Mouse (Mus musculus): ENCODE measurements at regions not wholly inside any gene's neighbourhood (a gene's known extent, or its start where the extent isn't known, plus 50 kb on each side); places are given as distances from the start of the nearest gene placed in this dataset.

GRCm38 (mm10) chr1:55863113-55863512 lies 457.4 kb downstream of the Plcl1 start:
- 94% methylated on average over 3 of the region's 3 CpGs for WGBS
- Histone ChIP-seq H3K4me1 (replicated peaks; ENCODE audit: control insufficient read depth, insufficient read depth, low read length) (no peaks in the 10 kb centered on the region), H3K36me3 (ENCODE audit: control insufficient read depth, insufficient read depth, low read length) (no peaks in the 10 kb centered on the region), H3K27ac (ENCODE audit: control insufficient read depth, insufficient read depth, low read length) (no peak overlapping the region), H3K27me3 (ENCODE audit: control insufficient read depth, insufficient read depth, low read length) (no peaks in the 10 kb centered on the region), H3K4me3 (ENCODE audit: control insufficient read depth, insufficient read depth, low read length) (no peak overlapping the region)
- DNase-seq = no peak
- no peak for TF ChIP-seq POLR2A (IDR thresholded peaks at IDR 0.05; ENCODE audit: control insufficient read depth, extremely low read depth, insufficient read depth, low read length, poor library complexity)
- TF ChIP-seq CTCF (IDR thresholded peaks at IDR 0.05; ENCODE audit: borderline replicate concordance, control insufficient read depth, extremely low read depth, insufficient read depth, low read length, poor library complexity) = no peak

GRCm38 (mm10) chr1:55865274-55865673 lies 459.6 kb downstream of the Plcl1 start:
- DNase-seq = no peak
- Histone ChIP-seq H3K4me1 (replicated peaks; ENCODE audit: control insufficient read depth, insufficient read depth, low read length) (no peaks in the 10 kb centered on the region), H3K4me3 (ENCODE audit: control insufficient read depth, insufficient read depth, low read length) (no peak overlapping the region), H3K27me3 (ENCODE audit: control insufficient read depth, insufficient read depth, low read length) (no peaks in the 10 kb centered on the region), H3K27ac (ENCODE audit: control insufficient read depth, insufficient read depth, low read length) (no peak overlapping the region), H3K36me3 (ENCODE audit: control insufficient read depth, insufficient read depth, low read length) (no peaks in the 10 kb centered on the region)
- TF ChIP-seq CTCF (IDR thresholded peaks at IDR 0.05; ENCODE audit: borderline replicate concordance, control insufficient read depth, extremely low read depth, insufficient read depth, low read length, poor library complexity) (no peak), POLR2A (IDR thresholded peaks at IDR 0.05; ENCODE audit: control insufficient read depth, extremely low read depth, insufficient read depth, low read length, poor library complexity) (no peak)
- 74% methylated on average over 4 of the region's 4 CpGs for WGBS

- DNase-seq = no peak
- Histone ChIP-seq H3K27me3 (ENCODE audit: control insufficient read depth, insufficient read depth, low read length) (no peaks in the 10 kb centered on the region), H3K27ac (ENCODE audit: control insufficient read depth, insufficient read depth, low read length) (no peak overlapping the region), H3K4me1 (replicated peaks; ENCODE audit: control insufficient read depth, insufficient read depth, low read length) (no peaks in the 10 kb centered on the region), H3K36me3 (ENCODE audit: control insufficient read depth, insufficient read depth, low read length) (no peaks in the 10 kb centered on the region), H3K4me3 (ENCODE audit: control insufficient read depth, insufficient read depth, low read length) (no peak overlapping the region)
- TF ChIP-seq POLR2A (IDR thresholded peaks at IDR 0.05; ENCODE audit: control insufficient read depth, extremely low read depth, insufficient read depth, low read length, poor library complexity) = no peak
- no peak for TF ChIP-seq CTCF (IDR thresholded peaks at IDR 0.05; ENCODE audit: borderline replicate concordance, control insufficient read depth, extremely low read depth, insufficient read depth, low read length, poor library complexity)
Measured at GRCm38 (mm10) chr1:55866677-55867076, 461.0 kb downstream of the Plcl1 start.

GRCm38 (mm10) chr1:55873583-55873982 lies 467.9 kb downstream of the Plcl1 start:
- Histone ChIP-seq H3K4me1 (replicated peaks; ENCODE audit: control insufficient read depth, insufficient read depth, low read length) (no peaks in the 10 kb centered on the region), H3K36me3 (ENCODE audit: control insufficient read depth, insufficient read depth, low read length) (no peaks in the 10 kb centered on the region), H3K27me3 (ENCODE audit: control insufficient read depth, insufficient read depth, low read length) (no peaks in the 10 kb centered on the region), H3K27ac (ENCODE audit: control insufficient read depth, insufficient read depth, low read length) (no peak overlapping the region), H3K4me3 (ENCODE audit: control insufficient read depth, insufficient read depth, low read length) (no peak overlapping the region)
- no peak for DNase-seq
- 95% methylated on average over 4 of the region's 4 CpGs for WGBS
- TF ChIP-seq POLR2A (IDR thresholded peaks at IDR 0.05; ENCODE audit: control insufficient read depth, extremely low read depth, insufficient read depth, low read length, poor library complexity) (no peak), CTCF (IDR thresholded peaks at IDR 0.05; ENCODE audit: borderline replicate concordance, control insufficient read depth, extremely low read depth, insufficient read depth, low read length, poor library complexity) (no peak)

GRCm38 (mm10) chr1:55874143-55874867 lies 468.6 kb downstream of the Plcl1 start:
- peak; percentile 40 for DNase-seq
- H3K4me3 ChIP-seq (ENCODE audit: control insufficient read depth, insufficient read depth, low read length) = no peak overlapping the region
- H3K27ac ChIP-seq (ENCODE audit: control insufficient read depth, insufficient read depth, low read length) = no peak overlapping the region
- TF ChIP-seq POLR2A (IDR thresholded peaks at IDR 0.05; ENCODE audit: control insufficient read depth, extremely low read depth, insufficient read depth, low read length, poor library complexity) = no peak
- TF ChIP-seq CTCF (IDR thresholded peaks at IDR 0.05; ENCODE audit: borderline replicate concordance, control insufficient read depth, extremely low read depth, insufficient read depth, low read length, poor library complexity) = peak; percentile 37; the same call in 1 of the 2 replicates
- WGBS = 20% methylated on average over 7 of the region's 7 CpGs
- H3K27me3 ChIP-seq (ENCODE audit: control insufficient read depth, insufficient read depth, low read length) = no peaks in the 10 kb centered on the region
- H3K4me1 ChIP-seq (replicated peaks; ENCODE audit: control insufficient read depth, insufficient read depth, low read length) = no peaks in the 10 kb centered on the region
- no peaks in the 10 kb centered on the region for H3K36me3 ChIP-seq (ENCODE audit: control insufficient read depth, insufficient read depth, low read length)

GRCm38 (mm10) chr1:55874868-55875144 lies 469.1 kb downstream of the Plcl1 start:
- Histone ChIP-seq H3K36me3 (ENCODE audit: control insufficient read depth, insufficient read depth, low read length) (no peaks in the 10 kb centered on the region), H3K27ac (ENCODE audit: control insufficient read depth, insufficient read depth, low read length) (no peak overlapping the region), H3K4me3 (ENCODE audit: control insufficient read depth, insufficient read depth, low read length) (no peak overlapping the region), H3K27me3 (ENCODE audit: control insufficient read depth, insufficient read depth, low read length) (no peaks in the 10 kb centered on the region), H3K4me1 (replicated peaks; ENCODE audit: control insufficient read depth, insufficient read depth, low read length) (no peaks in the 10 kb centered on the region)
- WGBS = 91% methylated on average over 4 of the region's 4 CpGs
- TF ChIP-seq CTCF (IDR thresholded peaks at IDR 0.05; ENCODE audit: borderline replicate concordance, control insufficient read depth, extremely low read depth, insufficient read depth, low read length, poor library complexity) (no peak), POLR2A (IDR thresholded peaks at IDR 0.05; ENCODE audit: control insufficient read depth, extremely low read depth, insufficient read depth, low read length, poor library complexity) (no peak)
- DNase-seq = no peak

- Histone ChIP-seq H3K27ac (ENCODE audit: control insufficient read depth, insufficient read depth, low read length) (no peak overlapping the region), H3K4me1 (replicated peaks; ENCODE audit: control insufficient read depth, insufficient read depth, low read length) (no peaks in the 10 kb centered on the region), H3K4me3 (ENCODE audit: control insufficient read depth, insufficient read depth, low read length) (no peak overlapping the region), H3K27me3 (ENCODE audit: control insufficient read depth, insufficient read depth, low read length) (no peaks in the 10 kb centered on the region), H3K36me3 (ENCODE audit: control insufficient read depth, insufficient read depth, low read length) (no peaks in the 10 kb centered on the region)
- DNase-seq = no peak
- TF ChIP-seq CTCF (IDR thresholded peaks at IDR 0.05; ENCODE audit: borderline replicate concordance, control insufficient read depth, extremely low read depth, insufficient read depth, low read length, poor library complexity) (no peak), POLR2A (IDR thresholded peaks at IDR 0.05; ENCODE audit: control insufficient read depth, extremely low read depth, insufficient read depth, low read length, poor library complexity) (no peak)
Measured at GRCm38 (mm10) chr1:55884576-55884975, 478.9 kb downstream of the Plcl1 start.

Measured in thymus, adult 2 months (tissue).